Mouse (Mus musculus): ENCODE results near the gene Vmn1r227. TPM values are rescaled to one million over a fixed set of nuclear protein-coding genes. Genes with fewer than 3 reads are reported as not detected.

Vmn1r227 gene
- not detected for polyA plus RNA-seq (2012; fragmentation: generic; extraction: Trizol)

GRCm38 (mm10) chr17:20729543-20729942 lies at the start of gene Vmn1r227:
Gene Vmn1r227, plus strand, starts transcription at chr17:20729843.
- Histone ChIP-seq H3K4me2 (ENCODE audit: low read depth) (no peak within 1 kb of the TSS), H3K36me3 (ENCODE audit: control insufficient read depth, insufficient read depth) (no peaks in the 10 kb centered on the region), H3K4me3 (no peak within 1 kb of the TSS), H3K79me2 (ENCODE audit: control insufficient read depth, insufficient read depth) (no peaks in the 10 kb centered on the region), H3ac (ENCODE audit: control insufficient read depth, insufficient read length) (no peak within 1 kb of the TSS), H3K27me3 (ENCODE audit: control insufficient read depth, insufficient read depth, insufficient read length) (no peaks in the 10 kb centered on the region)
- TF ChIP-seq USF1 (IDR thresholded peaks at IDR 0.05; ENCODE audit: low read depth) (no peak), CEBPB (IDR thresholded peaks at IDR 0.05; ENCODE audit: insufficient read depth, poor library complexity, severe bottlenecking) (no peak), SRF (IDR thresholded peaks at IDR 0.05; ENCODE audit: control insufficient read depth, insufficient read length, low read depth) (no peak), MAX (IDR thresholded peaks at IDR 0.05; ENCODE audit: low read depth) (no peak), MYOG (IDR thresholded peaks at IDR 0.05; ENCODE audit: control insufficient read depth in 1 of 3, insufficient read depth in 1 of 3, insufficient read length in 2 of 3, low read depth in 2 of 3) (no peak), MYOD1 (IDR thresholded peaks at IDR 0.05; ENCODE audit: control insufficient read depth in 1 of 3, insufficient read length in 2 of 3, low read depth in 2 of 3) (no peak), POLR2A (IDR thresholded peaks at IDR 0.05; ENCODE audit: insufficient read length, low read depth) (no peak), TCF12 (IDR thresholded peaks at IDR 0.05; ENCODE audit: insufficient read depth, poor library complexity, severe bottlenecking) (no peak), REST (IDR thresholded peaks at IDR 0.05; ENCODE audit: insufficient read depth, insufficient read length) (no peak), E2F4 (IDR thresholded peaks at IDR 0.05; ENCODE audit: insufficient read depth) (no peak), TCF3 (IDR thresholded peaks at IDR 0.05; ENCODE audit: insufficient read length, low read depth) (no peak), POLR2AphosphoS2 (IDR thresholded peaks at IDR 0.05; ENCODE audit: insufficient read length, low read depth) (no peak)

GRCm38 (mm10) chr17:20682543-20682942 lies 47.1 kb upstream of the Vmn1r227 start, which contains the start of gene Vmn1r226:
Gene Vmn1r226, plus strand, starts transcription at chr17:20682843.
- H3K4me3 ChIP-seq, result no peak within 1 kb of the TSS
- no peaks in the 10 kb centered on the region for H3K27me3 ChIP-seq (ENCODE audit: control insufficient read depth, insufficient read depth, insufficient read length)
- TF ChIP-seq MAX (IDR thresholded peaks at IDR 0.05; ENCODE audit: low read depth) (no peak), CEBPB (IDR thresholded peaks at IDR 0.05; ENCODE audit: insufficient read depth, poor library complexity, severe bottlenecking) (no peak), TCF3 (IDR thresholded peaks at IDR 0.05; ENCODE audit: insufficient read length, low read depth) (no peak), MYOG (IDR thresholded peaks at IDR 0.05; ENCODE audit: control insufficient read depth in 1 of 3, insufficient read depth in 1 of 3, insufficient read length in 2 of 3, low read depth in 2 of 3) (no peak), REST (IDR thresholded peaks at IDR 0.05; ENCODE audit: insufficient read depth, insufficient read length) (no peak), POLR2A (IDR thresholded peaks at IDR 0.05; ENCODE audit: insufficient read length, low read depth) (no peak), USF1 (IDR thresholded peaks at IDR 0.05; ENCODE audit: low read depth) (no peak), E2F4 (IDR thresholded peaks at IDR 0.05; ENCODE audit: insufficient read depth) (no peak), TCF12 (IDR thresholded peaks at IDR 0.05; ENCODE audit: insufficient read depth, poor library complexity, severe bottlenecking) (no peak), SRF (IDR thresholded peaks at IDR 0.05; ENCODE audit: control insufficient read depth, insufficient read length, low read depth) (no peak), POLR2AphosphoS2 (IDR thresholded peaks at IDR 0.05; ENCODE audit: insufficient read length, low read depth) (no peak), MYOD1 (IDR thresholded peaks at IDR 0.05; ENCODE audit: control insufficient read depth in 1 of 3, insufficient read length in 2 of 3, low read depth in 2 of 3) (no peak)

DNA sequence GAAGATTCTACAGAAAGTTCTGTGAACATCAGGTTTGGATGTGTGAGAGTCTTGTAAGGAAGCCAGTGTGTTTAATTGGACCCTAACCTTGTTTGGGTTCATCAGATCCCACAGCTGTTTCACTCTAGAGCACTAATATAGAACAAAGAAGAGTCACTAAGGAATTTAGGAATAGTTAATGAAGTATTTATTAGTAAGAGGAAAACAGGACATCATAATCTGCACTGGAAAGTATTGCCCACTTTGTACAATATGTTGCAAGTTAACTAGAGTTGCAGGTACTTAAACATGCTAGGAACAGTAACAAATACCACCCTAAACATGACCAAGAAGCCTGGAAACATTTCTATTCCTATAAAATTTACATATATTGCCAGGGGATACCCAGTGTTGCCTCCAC lies 56.4 kb downstream of the Vmn1r227 start, which contains the start of gene Vmn1r228:
Gene Vmn1r228, minus strand, starts transcription at position 101 of the 400 bp plus-strand sequence.
- Histone ChIP-seq H3ac (ENCODE audit: control insufficient read depth, insufficient read length) (no peak within 1 kb of the TSS), H3K36me3 (ENCODE audit: control insufficient read depth, insufficient read depth) (no peaks in the 10 kb centered on the region), H3K27me3 (ENCODE audit: control insufficient read depth, insufficient read depth, insufficient read length) (no peaks in the 10 kb centered on the region), H3K79me2 (ENCODE audit: control insufficient read depth, insufficient read depth) (no peaks in the 10 kb centered on the region), H3K4me2 (ENCODE audit: low read depth) (no peak within 1 kb of the TSS), H3K4me3 (no peak within 1 kb of the TSS)
- TF ChIP-seq POLR2AphosphoS2 (IDR thresholded peaks at IDR 0.05; ENCODE audit: insufficient read length, low read depth) (no peak), SRF (IDR thresholded peaks at IDR 0.05; ENCODE audit: control insufficient read depth, insufficient read length, low read depth) (no peak), REST (IDR thresholded peaks at IDR 0.05; ENCODE audit: insufficient read depth, insufficient read length) (no peak), TCF12 (IDR thresholded peaks at IDR 0.05; ENCODE audit: insufficient read depth, poor library complexity, severe bottlenecking) (no peak), MYOD1 (IDR thresholded peaks at IDR 0.05; ENCODE audit: control insufficient read depth in 1 of 3, insufficient read length in 2 of 3, low read depth in 2 of 3) (no peak), TCF3 (IDR thresholded peaks at IDR 0.05; ENCODE audit: insufficient read length, low read depth) (no peak), MAX (IDR thresholded peaks at IDR 0.05; ENCODE audit: low read depth) (no peak), E2F4 (IDR thresholded peaks at IDR 0.05; ENCODE audit: insufficient read depth) (no peak), CEBPB (IDR thresholded peaks at IDR 0.05; ENCODE audit: insufficient read depth, poor library complexity, severe bottlenecking) (no peak), POLR2A (IDR thresholded peaks at IDR 0.05; ENCODE audit: insufficient read length, low read depth) (no peak), USF1 (IDR thresholded peaks at IDR 0.05; ENCODE audit: low read depth) (no peak), MYOG (IDR thresholded peaks at IDR 0.05; ENCODE audit: control insufficient read depth in 1 of 3, insufficient read depth in 1 of 3, insufficient read length in 2 of 3, low read depth in 2 of 3) (no peak)

More at GRCm38 (mm10) chr17:20682543-20682942, 47.1 kb upstream of the Vmn1r227 start, which contains the start of gene Vmn1r226:
- Histone ChIP-seq H3K36me3 (ENCODE audit: control insufficient read depth, insufficient read depth) (no peaks in the 10 kb centered on the region), H3ac (ENCODE audit: control insufficient read depth, insufficient read length) (no peak within 1 kb of the TSS), H3K4me2 (ENCODE audit: low read depth) (no peak within 1 kb of the TSS), H3K79me2 (ENCODE audit: control insufficient read depth, insufficient read depth) (no peaks in the 10 kb centered on the region)

Other genes with a start within 250 kb of the Vmn1r227 start
- not detected for gene Vmn2r108, start 248.5 kb upstream of the Vmn1r227 start, polyA plus RNA-seq (2012; fragmentation: generic; extraction: Trizol)
- gene Vmn1r225, start 231.7 kb upstream of the Vmn1r227 start, polyA plus RNA-seq (2012; fragmentation: generic; extraction: Trizol), result not detected
- not detected for gene Vmn2r109, start 165.1 kb upstream of the Vmn1r227 start, polyA plus RNA-seq (2012; fragmentation: generic; extraction: Trizol)
- gene Vmn2r110, start 133.4 kb upstream of the Vmn1r227 start, polyA plus RNA-seq (2012; fragmentation: generic; extraction: Trizol), result not detected
- gene Fpr-rs3, start 105.0 kb upstream of the Vmn1r227 start, polyA plus RNA-seq (2012; fragmentation: generic; extraction: Trizol), result not detected
- not detected for gene Vmn1r226, start 47.0 kb upstream of the Vmn1r227 start, polyA plus RNA-seq (2012; fragmentation: generic; extraction: Trizol)
- not detected for gene Vmn1r228, start 56.3 kb downstream of the Vmn1r227 start, polyA plus RNA-seq (2012; fragmentation: generic; extraction: Trizol)
- not detected for gene Vmn1r229, start 81.7 kb downstream of the Vmn1r227 start, polyA plus RNA-seq (2012; fragmentation: generic; extraction: Trizol)
- not detected for gene Vmn1r230, start 110.6 kb downstream of the Vmn1r227 start, polyA plus RNA-seq (2012; fragmentation: generic; extraction: Trizol)
- gene Vmn1r231, start 175.2 kb downstream of the Vmn1r227 start, polyA plus RNA-seq (2012; fragmentation: generic; extraction: Trizol), result not detected
- gene Vmn1r232, start 189.9 kb downstream of the Vmn1r227 start, polyA plus RNA-seq (2012; fragmentation: generic; extraction: Trizol), result not detected
- 309 TPM for gene Ppp2r1a, start 215.5 kb downstream of the Vmn1r227 start, polyA plus RNA-seq (2012; fragmentation: generic; extraction: Trizol)